Mouse (Mus musculus): Measurements from ENCODE around the gene Pde1c.

GRCm38 (mm10) chr6:56555382-56555781, 13.5 kb downstream of the Pde1c start:
- TF ChIP-seq CTCF (IDR thresholded peaks at IDR 0.05; ENCODE audit: low read depth, low read length): no peak
- no peak for TF ChIP-seq POLR2A (IDR thresholded peaks at IDR 0.05; ENCODE audit: extremely low read depth, insufficient read depth, low read length)
